Mouse (Mus musculus) embryonic facial prominence, embryonic 11.5 days (tissue): Measurements from ENCODE around the gene D930007J09Rik. TPM values are rescaled to one million over a fixed set of nuclear protein-coding genes. Genes with fewer than 3 reads are reported as not detected.

Source experiments
- ATAC-seq: fragments of 200-750 bp; cut with Nextera tagmentation; replicated peaks from 2 replicates; pipeline ENCODE4 v1.8.0; 2017; ENCODE audit warnings: low read depth; ENCODE audit not compliant: insufficient number of reproducible peaks, low FRiP score, low TSS enrichment
- DNase-seq: peaks from one replicate; pipeline ENCODE4 v3.0.0-alpha.2; 2015; ENCODE audit warnings: low spot score
- H3K27ac ChIP-seq: fragments of 300-500 bp; sonication (generic); replicated peaks from 2 replicates; pipeline ENCODE4 v1.5.1; 2014; ENCODE audit warnings: mild to moderate bottlenecking, low read depth, low read length, control low read depth
- H3K27me3 ChIP-seq: fragments of 300-500 bp; sonication (generic); 2 replicates; pipeline ENCODE4 v1.6.1; 2014; ENCODE audit warnings: mild to moderate bottlenecking, low read length, moderate library complexity, mixed read lengths; ENCODE audit not compliant: control insufficient read depth, insufficient read depth
- H3K36me3 ChIP-seq: fragments of 300-500 bp; sonication (generic); replicated peaks from 2 replicates; pipeline ENCODE4 v1.6.1; 2014; ENCODE audit warnings: low read depth, mild to moderate bottlenecking, low read length, moderate library complexity, mixed read lengths; ENCODE audit not compliant: control insufficient read depth, insufficient read depth
- H3K4me1 ChIP-seq: fragments of 300-500 bp; sonication (generic); 2 replicates; pipeline ENCODE4 v1.6.1; 2014; ENCODE audit warnings: low read length, mixed read lengths; ENCODE audit not compliant: control insufficient read depth, insufficient read depth
- H3K4me2 ChIP-seq: fragments of 300-500 bp; sonication (generic); 2 replicates; pipeline ENCODE4 v1.6.1; 2014; ENCODE audit warnings: low read depth, mild to moderate bottlenecking, control low read depth, low read length, moderate library complexity
- H3K4me3 ChIP-seq: fragments of 300-500 bp; sonication (generic); 2 replicates; pipeline ENCODE4 v1.5.1; 2014; ENCODE audit warnings: low read depth, low read length, control low read depth
- H3K9ac ChIP-seq: fragments of 300-500 bp; sonication (generic); replicated peaks from 2 replicates; pipeline ENCODE4 v1.6.1; 2014; ENCODE audit warnings: mild to moderate bottlenecking, control low read depth, low read length
- H3K9me3 ChIP-seq: fragments of 300-500 bp; sonication (generic); replicated peaks from 2 replicates; pipeline ENCODE4 v1.6.1; 2016; ENCODE audit warnings: mild to moderate bottlenecking, low read length, inconsistent platforms, mixed read lengths; ENCODE audit not compliant: control insufficient read depth
- WGBS: fragments of 180-500 bp; shearing (Covaris S2); extraction: QIAGEN DNeasy Blood & Tissue Kit; methylation state at CpG from one replicate; pipeline ENCODE4 v1.1.7; 2014; 5-methylcytosine and 5-hydroxymethylcytosine counted together
- polyA plus RNA-seq: library from polyadenylated mRNA; unstranded; fragments of >200 nt; fragmentation: Nextera tagmentation; extraction: Ambion mirVana; gene quantifications from 2 replicates; pipeline ENCODE4 v1.2.1, GENCODE M21; 2014

D930007J09Rik gene
- polyA plus RNA-seq, 1 experiment from 2014 or later, result not detected

DNA sequence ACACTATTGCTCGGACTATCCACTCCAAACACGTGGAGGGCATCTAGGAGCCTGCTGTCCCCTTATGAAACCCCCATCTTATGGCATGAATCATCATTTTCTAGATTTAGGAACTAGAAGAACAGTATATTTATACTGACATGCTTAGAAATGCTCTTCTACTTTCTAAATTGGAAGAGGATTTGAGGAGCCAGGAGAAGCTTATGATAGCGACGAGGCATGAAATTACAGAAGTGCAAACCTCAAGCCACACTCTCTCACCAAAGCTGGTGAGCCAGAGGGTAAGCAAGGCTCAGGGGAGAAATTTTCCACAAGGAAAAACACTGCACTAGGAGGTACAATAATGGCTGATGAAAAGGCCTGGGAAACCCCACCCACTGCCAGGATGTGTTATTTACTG lies 12.9 kb downstream of the D930007J09Rik start:
- no peaks in the 10 kb centered on the region for H3K27me3 ChIP-seq
- no peak overlapping the region for H3K27ac ChIP-seq
- no peak overlapping the region for H3K4me2 ChIP-seq
- H3K9ac ChIP-seq, result no peak overlapping the region
- H3K36me3 ChIP-seq, result no peaks in the 10 kb centered on the region
- H3K4me3 ChIP-seq, result no peak overlapping the region
- DNase-seq (no peak), ATAC-seq (no peak)
- no peaks in the 10 kb centered on the region for H3K9me3 ChIP-seq
- no peaks in the 10 kb centered on the region for H3K4me1 ChIP-seq
- WGBS, result 82% methylated on average over 4 of the region's 4 CpGs

- no peak for DNase-seq
- ATAC-seq, result no peak
Measured at GRCm38 (mm10) chr13:32787584-32787983, 15.1 kb downstream of the D930007J09Rik start.

GRCm38 (mm10) chr13:32783816-32784215 lies 18.8 kb downstream of the D930007J09Rik start, which contains the start of gene Mylk4:
Mylk4 (minus strand) TSS chr13:32783954.
- Histone ChIP-seq H3K27me3 (no peaks in the 10 kb centered on the region), H3K4me1 (no peaks in the 10 kb centered on the region), H3K4me2 (no peak within 1 kb of the TSS), H3K9me3 (no peaks in the 10 kb centered on the region), H3K36me3 (no peaks in the 10 kb centered on the region), H3K9ac (no peak within 1 kb of the TSS), H3K4me3 (no peak within 1 kb of the TSS), H3K27ac (no peak within 1 kb of the TSS)
- 85% methylated on average over 8 of the region's 8 CpGs for WGBS
- ATAC-seq, result no peak
- DNase-seq, result no peak

More at GRCm38 (mm10) chr13:32787584-32787983, 15.1 kb downstream of the D930007J09Rik start:
- Histone ChIP-seq H3K4me3 (no peak overlapping the region), H3K36me3 (no peaks in the 10 kb centered on the region), H3K9ac (no peak overlapping the region), H3K9me3 (no peaks in the 10 kb centered on the region), H3K4me2 (no peak overlapping the region), H3K4me1 (no peaks in the 10 kb centered on the region), H3K27ac (no peak overlapping the region), H3K27me3 (no peaks in the 10 kb centered on the region)
- WGBS, result 69% methylated on average over 2 of the region's 2 CpGs

DNA sequence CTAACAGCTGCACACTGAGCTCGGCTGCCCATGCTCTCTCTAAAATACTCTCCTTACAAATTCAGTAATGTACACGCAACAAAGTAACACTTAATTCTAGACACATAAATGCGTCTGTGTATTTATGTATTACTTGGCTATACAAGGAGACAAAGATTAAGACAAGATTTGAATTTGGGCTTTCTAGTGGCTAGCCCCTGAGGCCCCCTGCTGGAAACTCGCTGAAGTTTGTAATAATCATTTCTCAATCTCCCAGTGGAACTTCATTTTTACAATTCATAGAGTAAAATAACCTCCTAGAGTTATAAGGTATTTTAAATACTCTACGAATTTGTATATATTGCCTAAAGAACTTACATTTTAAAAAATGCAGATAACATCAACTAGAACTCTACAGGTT lies 19.6 kb downstream of the D930007J09Rik start:
- no peaks in the 10 kb centered on the region for H3K9me3 ChIP-seq
- H3K4me3 ChIP-seq, result no peak overlapping the region
- no peaks in the 10 kb centered on the region for H3K27me3 ChIP-seq
- DNase-seq (peak; percentile 36), ATAC-seq (no peak)
- no peak overlapping the region for H3K9ac ChIP-seq
- no peak overlapping the region for H3K4me2 ChIP-seq
- no peaks in the 10 kb centered on the region for H3K4me1 ChIP-seq
- no peaks in the 10 kb centered on the region for H3K36me3 ChIP-seq
- WGBS, result 65% methylated on average over 5 of the region's 5 CpGs
- no peak overlapping the region for H3K27ac ChIP-seq

DNA sequence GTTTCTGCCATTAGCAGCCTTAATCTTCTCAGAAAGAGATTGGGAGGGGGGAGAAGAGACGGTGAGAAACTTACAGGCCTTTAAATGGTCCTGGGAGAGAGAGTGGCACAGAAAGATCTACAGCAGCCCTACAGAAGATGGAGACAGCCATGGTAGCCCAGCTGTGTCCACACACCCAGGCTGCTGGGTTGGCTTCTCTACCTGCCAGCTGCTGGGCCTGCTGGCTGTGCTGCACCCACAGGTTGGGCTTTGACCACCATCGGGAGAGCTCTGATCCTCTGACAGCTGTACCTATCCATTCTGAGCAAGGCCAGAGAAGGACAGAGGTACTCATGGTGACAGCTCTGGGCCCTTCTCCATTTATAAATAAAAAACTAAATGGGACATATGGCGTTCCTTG lies 23.8 kb downstream of the D930007J09Rik start:
- H3K9me3 ChIP-seq, result no peaks in the 10 kb centered on the region
- no peaks in the 10 kb centered on the region for H3K27me3 ChIP-seq
- H3K4me3 ChIP-seq, result no peak overlapping the region
- no peak for ATAC-seq
- 63% methylated on average over 3 of the region's 3 CpGs for WGBS
- no peaks in the 10 kb centered on the region; the same call in 1 of the 2 replicates for H3K4me1 ChIP-seq
- H3K4me2 ChIP-seq, result no peak overlapping the region
- DNase-seq, result no peak
- no peaks in the 10 kb centered on the region for H3K36me3 ChIP-seq
- no peak overlapping the region for H3K9ac ChIP-seq
- no peak overlapping the region for H3K27ac ChIP-seq

GRCm38 (mm10) chr13:32776350-32776749 lies 26.3 kb downstream of the D930007J09Rik start:
- ATAC-seq (no peak), DNase-seq (peak; percentile 9)
- Histone ChIP-seq H3K27me3 (no peaks in the 10 kb centered on the region), H3K9me3 (no peaks in the 10 kb centered on the region), H3K4me1 (no peaks in the 10 kb centered on the region; the same call in 1 of the 2 replicates), H3K27ac (no peak overlapping the region), H3K4me3 (no peak overlapping the region), H3K9ac (no peak overlapping the region), H3K36me3 (no peaks in the 10 kb centered on the region), H3K4me2 (no peak overlapping the region)
- 69% methylated on average over 10 of the region's 10 CpGs for WGBS

DNA sequence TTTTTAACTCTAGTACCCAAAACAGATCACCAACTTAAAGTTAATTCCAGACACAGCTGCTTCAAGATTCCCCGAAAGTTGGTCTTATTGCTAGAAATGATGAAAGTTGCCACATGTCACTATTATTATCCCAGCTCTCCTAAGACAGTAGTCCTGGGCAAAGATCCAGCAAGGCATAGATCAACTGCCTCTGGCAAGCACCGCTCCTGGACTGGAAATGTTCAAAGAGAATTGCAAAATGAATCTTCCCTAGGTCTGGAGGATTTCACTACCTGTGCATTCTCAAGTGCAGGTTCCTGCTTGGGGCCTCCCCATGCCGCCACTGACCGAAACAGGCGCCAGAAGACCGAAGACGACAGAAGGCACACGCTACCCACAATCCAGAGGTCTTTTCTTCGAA lies 26.8 kb downstream of the D930007J09Rik start:
- no peaks in the 10 kb centered on the region for H3K36me3 ChIP-seq

DNA sequence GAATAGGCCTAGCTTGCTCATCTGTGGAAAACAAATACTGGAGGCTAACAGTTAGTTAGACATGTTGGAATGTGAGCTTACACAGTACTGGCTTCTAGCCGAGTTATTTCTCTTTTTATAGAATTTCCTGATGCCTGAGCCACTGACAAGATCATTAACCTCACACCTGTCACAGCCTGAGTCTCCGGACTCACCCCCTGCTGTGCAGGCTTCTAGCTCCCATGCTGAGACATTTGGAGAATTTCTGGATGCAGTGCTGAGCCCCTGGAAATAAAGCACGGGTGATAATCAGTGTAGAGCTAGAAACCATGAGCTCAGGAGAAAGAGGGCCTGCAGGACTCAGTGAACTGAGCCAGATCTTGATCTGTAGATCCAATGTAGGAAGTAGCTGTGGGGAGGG lies 32.7 kb downstream of the D930007J09Rik start:
- no peak overlapping the region for H3K9ac ChIP-seq
- WGBS, result 21% methylated on average over 3 of the region's 3 CpGs
- no peak overlapping the region for H3K4me3 ChIP-seq
- no peaks in the 10 kb centered on the region for H3K36me3 ChIP-seq
- H3K4me1 ChIP-seq, result no peaks in the 10 kb centered on the region
- ATAC-seq, result no peak
- no peaks in the 10 kb centered on the region for H3K27me3 ChIP-seq
- no peaks in the 10 kb centered on the region for H3K9me3 ChIP-seq
- no peak overlapping the region for H3K27ac ChIP-seq
- H3K4me2 ChIP-seq, result no peak overlapping the region
- no peak for DNase-seq

More for the DNA sequence above, 26.8 kb downstream of the D930007J09Rik start:
- no peaks in the 10 kb centered on the region for H3K9me3 ChIP-seq
- H3K4me2 ChIP-seq, result no peak overlapping the region
- H3K27ac ChIP-seq, result no peak overlapping the region
- H3K4me1 ChIP-seq, result no peaks in the 10 kb centered on the region; the same call in 1 of the 2 replicates
- H3K4me3 ChIP-seq, result no peak overlapping the region
- WGBS, result 94% methylated on average over 9 of the region's 9 CpGs
- no peaks in the 10 kb centered on the region for H3K27me3 ChIP-seq
- no peak for ATAC-seq
- no peak for DNase-seq
- H3K9ac ChIP-seq, result no peak overlapping the region
